Mouse (Mus musculus) kidney, postnatal 4 days (tissue): Measurements from ENCODE around the gene Sparc.
A peak's percentile ranks its signal among the peaks of the same experiment; 100 is the strongest.

Experiments
- DNase-seq, 2 experiments: peaks; one replicate each; pipeline ENCODE4 v3.0.0; 2021; ENCODE audit warnings: mixed read lengths in 2 of 2

Sparc gene

DNA sequence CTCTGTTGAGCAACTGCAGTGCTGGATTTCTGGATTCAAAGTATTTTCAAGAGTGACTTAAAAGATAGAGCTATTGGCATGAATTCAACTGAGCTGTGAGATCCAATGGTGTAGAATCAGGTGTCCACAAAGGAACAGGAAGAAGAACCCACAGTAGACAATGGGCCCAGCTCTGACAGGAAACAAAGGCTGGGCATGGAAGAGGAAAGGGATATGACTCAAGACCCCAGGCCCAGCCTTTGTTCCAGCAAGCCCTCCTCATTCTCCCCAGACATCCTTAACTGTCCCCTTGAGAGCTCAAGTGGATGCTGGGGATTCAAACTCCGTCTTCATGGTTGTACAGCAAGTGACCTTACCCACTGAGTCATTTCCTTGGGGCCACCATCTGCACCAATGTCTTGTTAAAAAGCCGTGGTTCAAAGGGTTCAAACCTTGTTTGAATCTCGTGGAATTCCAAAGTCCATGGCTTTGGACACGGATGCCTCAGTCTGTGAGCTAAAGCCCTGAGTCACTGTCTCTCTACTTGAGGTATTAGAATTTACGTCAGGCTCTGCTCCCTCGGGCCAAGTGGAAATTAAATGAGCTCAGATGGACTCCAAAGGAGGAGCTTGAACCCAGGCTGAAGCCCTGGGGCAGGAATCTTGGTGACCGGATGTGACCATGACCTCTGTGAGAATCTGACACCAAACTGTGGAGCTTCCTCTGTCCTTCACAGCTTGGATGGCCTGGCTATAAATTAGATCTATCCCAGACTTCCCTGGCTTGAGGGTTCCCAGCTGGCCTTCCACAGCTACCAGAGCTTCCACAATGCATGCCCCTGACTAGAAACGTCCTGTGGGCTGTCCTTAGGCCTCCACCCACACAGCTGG, 17.1 kb downstream of the Sparc start:
- DNase-seq = peak; percentile 78 to 86

- no peak for DNase-seq
These were observed 18.1 kb downstream of the Sparc start for GRCm38 (mm10) chr11:55404659-55405457.

GRCm38 (mm10) chr11:55400863-55401262, 22.1 kb downstream of the Sparc start:
- no peak for DNase-seq

- no peak for DNase-seq
These were observed 24.6 kb downstream of the Sparc start for GRCm38 (mm10) chr11:55398371-55398770.

DNA sequence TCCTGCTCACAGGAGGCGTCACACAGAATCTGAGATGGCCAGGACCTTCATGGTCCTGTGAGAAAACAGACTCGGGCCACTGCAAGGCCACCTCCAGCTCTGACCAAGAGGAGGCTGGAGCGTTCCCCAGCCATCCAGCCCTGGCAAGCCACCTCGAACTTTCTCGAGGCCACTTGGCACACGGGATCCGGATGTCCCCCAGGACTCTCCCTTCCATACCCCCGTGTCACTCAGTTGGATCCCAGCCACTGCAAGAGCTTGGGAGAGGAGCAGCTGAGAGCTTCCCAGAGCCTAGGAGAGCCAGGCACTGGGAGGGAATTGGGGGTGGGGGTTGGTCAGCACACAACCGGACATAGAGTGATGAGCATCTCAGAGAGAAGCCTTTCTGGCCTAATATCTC, 25.5 kb downstream of the Sparc start:
- DNase-seq = peak; percentile 27 to 41

- DNase-seq = no peak
These were observed 25.9 kb downstream of the Sparc start for GRCm38 (mm10) chr11:55397036-55397435.

- no peak for DNase-seq
These were observed 27.8 kb downstream of the Sparc start for GRCm38 (mm10) chr11:55395073-55395642.

DNA sequence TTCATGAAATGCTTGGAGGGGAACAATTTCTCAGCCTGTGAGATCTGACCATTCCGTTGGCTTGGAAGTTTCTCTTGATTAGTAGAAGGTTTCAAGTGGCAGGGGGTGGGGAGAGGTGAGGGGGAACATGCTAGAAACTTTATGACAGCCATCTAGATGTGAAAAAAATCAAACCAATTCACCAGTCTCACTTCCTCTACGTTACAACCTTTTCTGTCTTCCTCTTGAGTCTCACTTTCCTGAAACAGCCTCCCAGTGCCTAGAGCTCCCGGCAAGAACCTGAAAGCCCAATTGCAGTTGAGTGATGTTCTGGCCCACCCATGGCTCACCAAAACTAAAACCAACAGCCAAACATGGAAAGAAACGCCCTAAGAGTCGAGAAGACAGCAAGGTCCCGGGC, 28.4 kb downstream of the Sparc start:
- no peak for DNase-seq

GRCm38 (mm10) chr11:55392474-55392873, 30.5 kb downstream of the Sparc start:
- DNase-seq = peak; percentile 42 to 65

GRCm38 (mm10) chr11:55389778-55390177, 33.2 kb downstream of the Sparc start:
- peak; percentile 73 to 82 for DNase-seq

- no peak for DNase-seq
These were observed 35.4 kb downstream of the Sparc start for GRCm38 (mm10) chr11:55387576-55387975.

DNA sequence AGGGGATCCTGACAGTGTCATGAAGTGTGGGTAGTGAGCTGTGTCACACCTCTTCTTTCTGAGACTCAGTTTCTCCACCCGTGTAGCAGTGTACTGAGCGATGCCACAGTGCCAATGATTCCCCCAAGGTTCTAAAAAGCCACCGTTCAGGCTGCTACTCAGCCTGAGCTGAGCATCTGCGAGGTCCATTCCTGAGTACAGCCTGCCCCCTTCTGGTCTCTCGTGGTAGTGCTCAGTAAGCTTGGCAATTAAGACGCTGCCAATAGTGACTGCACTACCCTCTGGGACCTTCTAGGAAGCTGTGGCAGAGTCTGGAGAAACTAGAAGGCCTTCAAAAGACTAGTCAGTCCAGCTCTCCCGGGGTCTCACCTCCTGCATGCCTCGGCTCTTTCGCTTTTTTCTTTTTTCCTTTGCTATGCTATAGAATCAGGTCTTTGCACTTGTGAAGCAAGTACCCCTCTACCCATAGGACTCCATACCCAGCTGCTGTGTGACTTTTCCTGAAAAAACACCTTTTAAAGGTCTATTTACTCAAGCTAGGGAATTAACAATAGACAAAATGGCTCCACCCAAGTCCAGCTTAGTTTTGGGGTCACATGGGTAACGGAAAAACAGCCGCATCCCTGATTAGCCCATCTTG, 36.4 kb downstream of the Sparc start:
- peak; percentile 94 to 95 for DNase-seq

- no peak for DNase-seq
These were observed 39.4 kb downstream of the Sparc start for GRCm38 (mm10) chr11:55383463-55384045.

DNA sequence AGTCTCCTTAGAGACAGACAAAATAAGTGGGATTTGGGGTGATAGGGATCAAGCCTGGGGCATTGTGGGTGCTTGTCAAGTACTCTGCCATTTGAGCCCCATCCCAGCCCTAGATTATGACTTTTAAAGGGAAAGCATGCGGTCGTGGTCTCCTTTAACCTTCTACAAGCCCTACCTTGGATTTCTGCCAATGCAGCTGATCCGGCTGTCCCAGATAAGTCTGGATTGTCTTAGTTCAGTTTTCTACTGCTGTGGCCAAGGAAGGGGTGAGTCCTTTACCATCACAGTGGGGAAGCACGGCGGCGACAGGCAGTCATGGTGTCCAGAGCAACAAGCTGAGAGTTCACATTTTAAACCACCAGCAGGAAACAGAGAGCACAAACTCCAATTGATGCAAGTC, 42.1 kb downstream of the Sparc start:
- peak; percentile 17 to 40 for DNase-seq

DNA sequence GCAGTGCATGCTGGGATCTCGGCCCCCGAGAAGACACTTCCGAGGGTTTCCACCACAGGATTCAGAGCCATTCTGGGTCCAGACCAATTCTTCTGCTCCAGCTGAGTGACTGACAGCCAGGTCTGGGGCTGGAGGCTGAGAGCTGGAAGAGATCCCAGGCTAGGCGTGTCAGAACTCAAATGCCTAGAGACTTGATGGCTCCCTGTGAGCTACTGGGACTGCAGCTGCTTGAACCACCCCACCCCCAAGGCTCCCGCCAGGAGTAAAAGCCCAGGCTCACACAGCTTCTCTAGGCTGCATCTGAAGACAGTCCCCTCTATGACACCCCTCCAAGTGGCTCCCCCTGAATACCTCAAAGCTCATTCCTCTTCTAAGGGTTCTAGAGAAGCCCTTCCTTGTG, 44.6 kb downstream of the Sparc start:
- DNase-seq = peak; percentile 76 to 81

DNA sequence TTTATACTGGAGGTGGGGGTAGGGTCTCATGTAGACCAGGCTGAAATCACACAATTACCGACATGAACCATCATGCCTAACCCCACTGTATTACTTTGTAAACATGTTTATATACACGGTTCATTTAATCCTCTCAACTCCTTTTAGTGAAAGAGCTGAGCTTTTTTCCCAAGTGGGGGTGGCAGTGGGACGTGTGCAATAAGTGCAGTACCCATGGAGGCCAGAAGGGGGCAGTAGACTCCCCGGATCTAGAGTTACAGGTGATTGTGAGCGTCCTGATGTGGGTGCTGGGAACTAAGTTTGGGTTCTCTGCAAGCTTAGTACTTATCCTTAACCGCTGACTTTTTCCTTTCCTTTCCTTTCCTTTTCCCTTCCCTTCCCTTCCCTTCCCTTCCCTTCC, 49.1 kb downstream of the Sparc start:
- DNase-seq = no peak

DNA sequence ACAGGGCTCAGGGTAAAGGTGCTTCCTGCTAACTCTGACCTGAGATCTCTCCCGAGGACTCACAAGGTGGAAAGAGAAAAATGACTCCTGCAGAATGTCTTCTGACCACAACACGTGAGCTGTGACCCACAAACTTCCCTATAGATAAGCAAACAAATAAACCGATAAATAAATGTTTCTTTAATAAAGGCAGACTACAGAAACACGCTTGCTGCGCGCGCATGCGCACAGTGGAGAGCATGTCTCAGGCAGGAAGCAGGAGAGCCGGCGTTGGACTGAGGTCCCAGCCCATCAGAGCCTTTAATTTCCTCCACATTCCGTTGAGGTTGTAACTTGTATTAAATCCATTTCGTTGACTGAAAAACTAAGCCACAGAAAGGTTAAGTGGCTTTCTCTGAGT, 49.6 kb downstream of the Sparc start:
- no peak for DNase-seq

DNA sequence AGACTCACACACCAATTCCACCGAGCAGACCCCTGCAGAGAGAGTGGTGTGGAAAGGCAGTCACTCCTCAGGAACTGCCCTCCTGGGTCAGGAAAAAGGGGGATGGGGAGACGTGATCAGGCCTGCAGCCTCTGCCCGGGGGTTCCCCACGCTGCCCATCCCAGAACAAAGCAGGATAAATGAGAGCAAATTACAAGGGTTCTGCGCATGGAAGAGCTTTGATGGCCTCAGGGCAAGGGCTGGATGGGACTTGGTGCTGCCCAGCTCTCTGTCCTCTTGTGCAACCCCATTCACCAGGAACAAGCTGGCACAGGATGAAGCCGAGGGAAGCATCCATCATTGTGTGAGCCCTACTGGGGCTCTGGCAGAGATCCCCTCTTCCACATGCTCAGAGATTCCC, 51.0 kb downstream of the Sparc start:
- DNase-seq = no peak

GRCm38 (mm10) chr11:55369093-55369471, 53.9 kb downstream of the Sparc start:
- DNase-seq = no peak

GRCm38 (mm10) chr11:55368388-55369092, 54.4 kb downstream of the Sparc start:
- DNase-seq = no peak

- DNase-seq = peak in 1 of 2 experiments; percentile 46
These were observed 55.2 kb downstream of the Sparc start for GRCm38 (mm10) chr11:55367783-55368182.

GRCm38 (mm10) chr11:55365840-55366239, 57.1 kb downstream of the Sparc start:
- DNase-seq = no peak
